Mouse (Mus musculus): ENCODE measurements at regions not wholly inside any gene's neighbourhood (a gene's known extent, or its start where the extent isn't known, plus 50 kb on each side); places are given as distances from the start of the nearest gene placed in this dataset.

DNA sequence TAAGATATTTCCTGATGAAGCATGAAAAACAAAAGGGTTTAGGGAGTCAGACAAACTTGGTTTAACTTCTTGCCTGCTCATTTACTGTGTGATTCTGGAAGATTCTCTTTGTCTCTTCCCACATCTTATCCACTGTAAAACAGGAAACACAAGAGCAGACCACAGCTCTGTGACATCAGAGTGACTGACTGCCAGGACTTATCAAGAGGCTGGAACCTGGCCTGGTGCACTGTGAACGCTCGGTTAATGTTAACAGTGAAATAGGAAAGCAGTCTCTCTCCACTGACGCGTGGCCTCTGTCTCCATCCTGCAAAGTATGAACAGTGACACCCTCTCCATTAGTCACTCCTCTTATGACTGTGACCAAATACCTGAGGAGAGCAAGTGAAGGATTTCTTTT lies 73.1 kb upstream of the Noct start:
- TF ChIP-seq CHD2 (IDR thresholded peaks at IDR 0.05; ENCODE audit: low read depth, low read length) (no peak), HCFC1 (IDR thresholded peaks at IDR 0.05; ENCODE audit: borderline replicate concordance, insufficient read depth, low read length) (no peak), MAFK (IDR thresholded peaks at IDR 0.05; ENCODE audit: insufficient read depth, low read depth, low read length) (no peak), ZC3H11A (IDR thresholded peaks at IDR 0.05; ENCODE audit: borderline replicate concordance, low read depth, low read length) (no peak)

All from ES-E14 (cell line).